Mouse (Mus musculus) erythroblast, embryonic 14.5 days (primary cell): Measurements from ENCODE around the gene Abcf1.

Experiments
- GATA1 ChIP-seq: IDR thresholded peaks from 2 replicates; pipeline ENCODE4 v1.6.1; 2012; ENCODE audit warnings: low read length, inconsistent platforms, mixed read lengths
- TAL1 ChIP-seq: IDR thresholded peaks from 3 replicates; pipeline ENCODE4 v1.6.1; 2012; ENCODE audit warnings: low read length, inconsistent platforms, mixed read lengths

GRCm38 (mm10) chr17:35920862-35921562 is 48.5 kb downstream of the Abcf1 start:
- TF ChIP-seq GATA1 (no peak), TAL1 (no peak)
